Mouse (Mus musculus) embryonic facial prominence, embryonic 12.5 days (tissue): ENCODE data around the gene Gm14214. TPM values are rescaled to one million over a fixed set of nuclear protein-coding genes. Genes with fewer than 3 reads are reported as not detected.

Source experiments
- ATAC-seq: fragments of 200-750 bp; cut with Nextera tagmentation; 2 replicates; pipeline ENCODE4 v1.8.0; 2017; ENCODE audit not compliant: insufficient number of reproducible peaks, insufficient read depth, low FRiP score, low TSS enrichment
- H3K27ac ChIP-seq: fragments of 300-500 bp; sonication (generic); 2 replicates; pipeline ENCODE4 v1.5.1; 2016; ENCODE audit warnings: mild to moderate bottlenecking
- H3K27me3 ChIP-seq: fragments of 300-500 bp; sonication (generic); 2 replicates; pipeline ENCODE4 v1.6.1; 2016; ENCODE audit warnings: mild to moderate bottlenecking, moderate library complexity
- H3K36me3 ChIP-seq: fragments of 300-500 bp; sonication (generic); 2 replicates; pipeline ENCODE4 v1.6.1; 2016; ENCODE audit warnings: mild to moderate bottlenecking
- H3K4me1 ChIP-seq: fragments of 300-500 bp; sonication (generic); 2 replicates; pipeline ENCODE4 v1.6.1; 2016
- H3K4me2 ChIP-seq: fragments of 300-500 bp; sonication (generic); replicated peaks from 2 replicates; pipeline ENCODE4 v1.6.1; 2016; ENCODE audit warnings: mild to moderate bottlenecking, moderate library complexity
- H3K4me3 ChIP-seq: fragments of 300-500 bp; sonication (generic); 2 replicates; pipeline ENCODE4 v1.5.1; 2016; ENCODE audit warnings: mild to moderate bottlenecking
- H3K9ac ChIP-seq: fragments of 300-500 bp; sonication (generic); 2 replicates; pipeline ENCODE4 v1.6.1; 2016; ENCODE audit warnings: mild to moderate bottlenecking, moderate library complexity
- H3K9me3 ChIP-seq: fragments of 300-500 bp; sonication (generic); 2 replicates; pipeline ENCODE4 v1.6.1; 2016; ENCODE audit warnings: mild to moderate bottlenecking, moderate library complexity
- WGBS: fragments of 180-500 bp; shearing (Covaris S2); methylation state at CpG from one replicate; pipeline ENCODE4 v1.1.7; 2016; 5-methylcytosine and 5-hydroxymethylcytosine counted together
- polyA plus RNA-seq: library from polyadenylated mRNA; unstranded; fragments of >200 nt; fragmentation: Nextera tagmentation; extraction: Ambion mirVana; gene quantifications from 2 replicates; pipeline ENCODE4 v1.2.1, GENCODE M21; 2016

Gm14214 gene
- polyA plus RNA-seq, 1 experiment from 2014 or later = not detected

DNA sequence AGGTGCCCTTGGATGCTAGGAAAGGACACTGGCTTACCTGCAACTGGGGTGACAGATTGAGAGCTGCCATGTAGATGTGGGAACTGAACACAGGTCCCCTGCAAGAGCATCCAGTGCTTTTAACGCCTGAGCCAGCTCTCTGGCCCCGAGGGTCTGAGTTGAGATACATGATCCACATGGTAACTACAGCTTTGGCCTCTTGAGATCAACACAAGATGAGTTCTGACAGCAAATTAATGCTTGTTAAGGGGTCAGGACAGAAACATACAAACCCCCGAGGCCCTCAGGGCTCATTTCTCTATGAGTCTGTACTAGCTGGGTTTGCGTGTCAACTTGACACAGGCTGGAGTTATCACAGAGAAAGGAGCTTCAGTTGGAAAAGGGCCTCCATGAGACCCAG, 25.9 kb downstream of the Gm14214 start:
- H3K4me1 ChIP-seq = peaks cover 8% of the 10 kb centered on the region
- ATAC-seq = no peak
- no peaks in the 10 kb centered on the region for H3K36me3 ChIP-seq
- H3K4me2 ChIP-seq = no peak overlapping the region
- WGBS = 26% methylated on average over 4 of the region's 4 CpGs
- no peak overlapping the region for H3K4me3 ChIP-seq
- H3K27me3 ChIP-seq = no peaks in the 10 kb centered on the region
- H3K27ac ChIP-seq = no peak overlapping the region
- H3K9me3 ChIP-seq = no peaks in the 10 kb centered on the region
- no peak overlapping the region for H3K9ac ChIP-seq

GRCm38 (mm10) chr2:154742911-154743819, 26.7 kb downstream of the Gm14214 start:
- 35% methylated on average over 10 of the region's 10 CpGs for WGBS
- Histone ChIP-seq H3K27ac (no peak overlapping the region), H3K4me1 (peaks cover 7% of the 10 kb centered on the region), H3K27me3 (no peaks in the 10 kb centered on the region), H3K9me3 (no peaks in the 10 kb centered on the region), H3K36me3 (no peaks in the 10 kb centered on the region), H3K9ac (no peak overlapping the region), H3K4me2 (no peak overlapping the region), H3K4me3 (no peak overlapping the region)
- no peak for ATAC-seq

- Histone ChIP-seq H3K9me3 (no peaks in the 10 kb centered on the region), H3K4me3 (no peak overlapping the region), H3K9ac (no peak overlapping the region), H3K27me3 (no peaks in the 10 kb centered on the region), H3K4me1 (peaks cover 7% of the 10 kb centered on the region), H3K36me3 (no peaks in the 10 kb centered on the region), H3K27ac (no peak overlapping the region), H3K4me2 (no peak overlapping the region)
- no peak for ATAC-seq
- 87% methylated on average over 5 of the region's 5 CpGs for WGBS
Observed at GRCm38 (mm10) chr2:154738621-154739020, 31.2 kb downstream of the Gm14214 start.

DNA sequence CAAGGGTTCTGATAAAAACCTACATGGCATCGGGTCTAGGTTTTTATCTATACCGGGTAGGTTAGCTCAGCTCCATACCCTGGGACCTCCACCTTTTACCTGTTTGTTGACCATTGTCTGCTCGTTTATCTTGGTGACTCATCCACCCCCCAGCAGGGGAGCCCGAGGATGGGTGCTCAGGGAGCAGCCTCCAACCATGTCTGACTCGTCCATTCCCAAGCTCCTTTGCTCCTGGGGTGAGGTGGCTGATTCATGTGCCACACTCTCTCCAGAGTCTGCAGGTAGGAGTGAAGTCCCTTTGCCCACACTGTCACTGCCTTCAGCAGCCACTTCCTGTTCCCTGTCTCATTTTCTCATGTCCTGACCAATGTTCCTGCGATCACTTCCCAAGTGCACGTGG, 33.8 kb downstream of the Gm14214 start:
- ATAC-seq = no peak
- WGBS = 85% methylated on average over 7 of the region's 7 CpGs
- Histone ChIP-seq H3K4me2 (no peak overlapping the region), H3K27ac (no peak overlapping the region), H3K4me3 (no peak overlapping the region), H3K9me3 (no peaks in the 10 kb centered on the region), H3K36me3 (no peaks in the 10 kb centered on the region), H3K9ac (no peak overlapping the region), H3K27me3 (no peaks in the 10 kb centered on the region), H3K4me1 (0 out of 2 replicates have a peak, but pooled peaks cover 3% of the 10 kb centered on the region)

DNA sequence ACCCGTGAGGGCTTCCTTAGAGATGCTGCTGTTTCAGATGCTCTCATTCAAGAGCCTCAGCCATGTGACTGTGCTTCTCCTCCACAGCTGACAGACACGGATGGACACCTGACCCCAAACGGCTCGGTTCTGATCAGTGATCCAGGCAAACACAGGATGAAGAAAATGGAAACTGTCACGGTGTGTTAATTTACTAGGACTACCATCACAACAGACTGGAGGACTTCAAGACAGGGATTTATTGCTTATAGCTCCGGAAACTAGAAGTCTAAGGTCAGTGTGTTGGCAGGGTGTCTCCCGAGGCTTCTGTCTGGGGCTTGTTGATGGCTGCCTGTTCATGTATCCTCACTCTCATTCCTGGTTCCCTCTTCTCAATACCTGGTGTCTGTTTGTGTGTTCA, 34.4 kb downstream of the Gm14214 start:
- ATAC-seq = no peak

DNA sequence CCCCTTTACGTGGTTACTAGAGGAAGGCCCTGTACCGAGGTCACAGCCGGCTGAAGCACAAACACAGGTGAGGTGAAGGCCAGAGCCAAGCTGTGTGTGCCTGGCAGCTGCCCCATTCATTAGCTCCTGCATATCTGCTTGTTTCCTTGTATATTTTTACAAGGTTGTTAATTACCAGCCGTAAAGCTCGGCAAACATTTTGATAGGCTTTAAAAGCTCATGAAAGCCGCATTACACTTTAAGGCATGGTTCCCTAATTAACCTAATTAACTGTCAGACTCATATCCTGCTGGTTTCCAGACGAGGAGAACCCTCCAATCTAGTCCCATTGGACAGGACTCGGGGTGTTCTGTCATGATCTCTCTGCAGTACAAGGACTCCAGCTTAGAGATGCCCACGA, 34.9 kb downstream of the Gm14214 start:
- WGBS = 57% methylated on average over 9 of the region's 9 CpGs
- no peak overlapping the region for H3K27ac ChIP-seq

More for the DNA sequence above, 34.4 kb downstream of the Gm14214 start:
- H3K4me1 ChIP-seq = 0 out of 2 replicates have a peak, but pooled peaks cover 3% of the 10 kb centered on the region
- H3K27me3 ChIP-seq = no peaks in the 10 kb centered on the region
- WGBS = 60% methylated on average over 7 of the region's 7 CpGs
- no peak overlapping the region for H3K9ac ChIP-seq
- H3K4me2 ChIP-seq = no peak overlapping the region
- no peak overlapping the region for H3K4me3 ChIP-seq
- no peaks in the 10 kb centered on the region for H3K9me3 ChIP-seq
- no peaks in the 10 kb centered on the region for H3K36me3 ChIP-seq
- no peak overlapping the region for H3K27ac ChIP-seq

GRCm38 (mm10) chr2:154732503-154733141, 37.2 kb downstream of the Gm14214 start:
- Histone ChIP-seq H3K9me3 (no peaks in the 10 kb centered on the region), H3K4me3 (no peak overlapping the region), H3K9ac (no peak overlapping the region), H3K4me1 (0 out of 2 replicates have a peak, but pooled peaks cover 3% of the 10 kb centered on the region), H3K4me2 (no peak overlapping the region), H3K36me3 (no peaks in the 10 kb centered on the region), H3K27me3 (no peaks in the 10 kb centered on the region), H3K27ac (no peak overlapping the region)
- WGBS = 67% methylated on average over 9 of the region's 9 CpGs
- no peak for ATAC-seq

More for the DNA sequence above, 34.9 kb downstream of the Gm14214 start:
- no peak for ATAC-seq
- Histone ChIP-seq H3K9me3 (no peaks in the 10 kb centered on the region), H3K4me1 (0 out of 2 replicates have a peak, but pooled peaks cover 3% of the 10 kb centered on the region), H3K36me3 (no peaks in the 10 kb centered on the region), H3K4me2 (no peak overlapping the region), H3K9ac (no peak overlapping the region), H3K27me3 (no peaks in the 10 kb centered on the region), H3K4me3 (no peak overlapping the region)

- Histone ChIP-seq H3K27ac (no peak overlapping the region), H3K4me1 (0 out of 2 replicates have a peak, but pooled peaks cover 3% of the 10 kb centered on the region), H3K27me3 (no peaks in the 10 kb centered on the region), H3K9me3 (no peaks in the 10 kb centered on the region), H3K4me2 (no peak overlapping the region), H3K4me3 (no peak overlapping the region), H3K9ac (no peak overlapping the region), H3K36me3 (no peaks in the 10 kb centered on the region)
- no peak for ATAC-seq
- 67% methylated on average over 2 of the region's 2 CpGs for WGBS
Observed at GRCm38 (mm10) chr2:154731916-154732315, 37.9 kb downstream of the Gm14214 start.

DNA sequence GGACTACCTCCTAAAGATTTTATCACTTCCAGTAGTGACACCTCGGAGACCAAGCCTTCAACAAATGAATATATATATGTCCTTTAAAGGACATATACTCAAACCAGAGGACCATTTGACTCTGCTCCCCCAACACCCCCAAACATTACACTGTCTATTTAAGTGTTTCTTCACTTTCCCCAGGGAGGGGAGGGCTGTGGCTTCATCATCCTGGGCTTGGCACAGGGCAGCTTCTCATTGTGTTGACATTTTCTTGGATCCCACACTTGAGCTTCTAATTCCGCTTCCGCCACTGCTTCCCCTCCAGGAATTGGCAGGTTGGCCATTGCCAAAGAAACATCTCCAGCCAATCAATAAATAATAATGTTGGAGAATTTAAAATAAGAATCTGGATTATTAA, 39.0 kb downstream of the Gm14214 start:
- no peak for ATAC-seq
- H3K9ac ChIP-seq = no peak overlapping the region
- WGBS = 83% methylated on average over 3 of the region's 3 CpGs

DNA sequence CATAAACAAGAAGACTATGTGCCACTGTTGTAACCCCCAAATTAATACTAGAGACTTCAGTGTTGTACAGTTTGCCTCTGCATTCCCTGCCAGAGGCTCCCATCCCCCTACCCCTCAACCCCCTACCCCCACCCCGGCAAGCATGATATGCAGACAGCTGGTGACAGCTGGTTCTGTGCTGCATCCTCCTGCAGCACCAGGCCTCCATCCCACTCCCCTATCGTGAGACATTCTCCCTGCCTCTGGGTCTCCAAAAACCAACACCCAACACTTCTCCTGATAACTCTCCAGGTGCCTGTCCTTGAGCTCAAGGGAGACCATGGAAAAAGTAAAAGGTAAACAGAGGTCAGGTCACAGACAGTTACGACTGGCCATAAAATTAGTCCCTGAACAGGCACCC, 40.1 kb downstream of the Gm14214 start:
- no peak overlapping the region for H3K4me3 ChIP-seq
- no peak overlapping the region for H3K9ac ChIP-seq
- no peak overlapping the region for H3K27ac ChIP-seq
- 0 out of 2 replicates have a peak, but pooled peaks cover 3% of the 10 kb centered on the region for H3K4me1 ChIP-seq
- no peaks in the 10 kb centered on the region for H3K9me3 ChIP-seq
- H3K4me2 ChIP-seq = no peak overlapping the region
- no peaks in the 10 kb centered on the region for H3K27me3 ChIP-seq
- 46% methylated on average over 3 of the region's 3 CpGs for WGBS
- ATAC-seq = no peak
- no peaks in the 10 kb centered on the region for H3K36me3 ChIP-seq

More for the DNA sequence above, 39.0 kb downstream of the Gm14214 start:
- 0 out of 2 replicates have a peak, but pooled peaks cover 3% of the 10 kb centered on the region for H3K4me1 ChIP-seq
- H3K27me3 ChIP-seq = no peaks in the 10 kb centered on the region
- H3K9me3 ChIP-seq = no peaks in the 10 kb centered on the region
- H3K4me3 ChIP-seq = no peak overlapping the region
- no peaks in the 10 kb centered on the region for H3K36me3 ChIP-seq
- H3K4me2 ChIP-seq = no peak overlapping the region
- H3K27ac ChIP-seq = no peak overlapping the region

- 83% methylated on average over 4 of the region's 4 CpGs for WGBS
- Histone ChIP-seq H3K27me3 (no peaks in the 10 kb centered on the region), H3K4me3 (no peak overlapping the region), H3K27ac (no peak overlapping the region), H3K9me3 (no peaks in the 10 kb centered on the region), H3K9ac (no peak overlapping the region), H3K4me1 (no peaks in the 10 kb centered on the region), H3K4me2 (no peak overlapping the region), H3K36me3 (no peaks in the 10 kb centered on the region)
- no peak for ATAC-seq
Observed at GRCm38 (mm10) chr2:154723473-154723872, 46.4 kb downstream of the Gm14214 start.

DNA sequence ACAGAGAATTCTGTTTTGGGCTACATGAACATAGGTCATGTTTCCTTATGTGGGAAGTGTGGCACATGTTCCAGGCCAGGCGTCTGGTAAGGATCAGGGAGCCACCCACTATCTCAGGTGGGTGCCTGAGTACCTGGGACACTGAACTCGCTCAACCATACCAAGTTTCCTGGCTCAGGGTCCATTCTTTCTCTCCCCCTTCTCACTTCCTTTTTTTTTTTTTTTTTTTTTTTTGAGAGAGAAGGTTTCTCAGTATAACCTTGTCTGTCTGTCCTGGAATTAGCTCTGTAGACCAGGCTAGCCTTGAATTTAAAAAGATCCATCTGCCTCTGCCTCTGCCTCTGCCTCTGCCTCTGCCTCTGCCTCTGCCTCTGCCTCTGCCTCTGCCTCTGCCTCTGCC, 49.5 kb downstream of the Gm14214 start:
- Histone ChIP-seq H3K4me3 (no peak overlapping the region), H3K4me1 (no peaks in the 10 kb centered on the region), H3K9ac (no peak overlapping the region), H3K27me3 (no peaks in the 10 kb centered on the region), H3K4me2 (no peak overlapping the region), H3K9me3 (no peaks in the 10 kb centered on the region), H3K27ac (no peak overlapping the region), H3K36me3 (no peaks in the 10 kb centered on the region)
- ATAC-seq = no peak
- WGBS = 83% methylated on average over 2 of the region's 2 CpGs
